In genomic region chr2:91948792-91949241, GRCm38 (mm10) we compare ENCODE assay signal across 8 mouse cellular contexts. TPM values are rescaled to one million over a fixed set of nuclear protein-coding genes. Genes with fewer than 3 reads are reported as not detected.
DNase-seq lines count a peak whose midpoint lies in the region; ATAC-seq and TF ChIP-seq lines count a peak whose summit lies in the region.

No protein-coding gene starts in this region.

- no peaks in the 10 kb centered on the region for H3K27me3 ChIP-seq in embryonic facial prominence, embryonic 10.5 days (replicated peaks; ENCODE audit: low read depth, poor library complexity, severe bottlenecking)

- TF ChIP-seq CTCF in layer of hippocampus, adult 2 months (conservative IDR thresholded peaks at IDR 0.05) = no peak

- ATAC-seq in megakaryocyte progenitor cell, adult 5-6 weeks (replicated peaks; ENCODE audit: poor library complexity) = peak; percentile 4; the same call in 1 of the 2 replicates

- peak overlapping the region; percentile 93 for H3K27ac ChIP-seq in layer of hippocampus, adult 2 months
- H3K27ac ChIP-seq in embryonic facial prominence, embryonic 10.5 days (replicated peaks) = peak overlapping the region; percentile 81

- no peak overlapping the region for H3K4me3 ChIP-seq in layer of hippocampus, adult 2 months
- H3K4me3 ChIP-seq in embryonic facial prominence, embryonic 10.5 days = no peak overlapping the region

- no peaks in the 10 kb centered on the region for H3K9me3 ChIP-seq in embryonic facial prominence, embryonic 10.5 days

- 82% methylated on average over 3 of the region's 3 CpGs for WGBS in embryonic facial prominence, embryonic 10.5 days

- DNase-seq in cerebellum, adult 11 months = peak; percentile 58
- DNase-seq in cerebellum, adult 9-10 months = no peak
- DNase-seq in layer of hippocampus, adult 2 months (ENCODE audit: low spot score in 2 of 2) = no peak
- DNase-seq in layer of hippocampus, postnatal 14 days (ENCODE audit: low spot score in 2 of 2) = no peak
- no peak for DNase-seq in embryonic facial prominence, embryonic 10.5 days (ENCODE audit: low spot score)
- DNase-seq in testis, postnatal 14 days (ENCODE audit: low spot score) = no peak
- no peak for DNase-seq in adrenal gland, adult (ENCODE audit: inconsistent age in 2 of 2, low spot score in 1 of 2)

- H3K4me1 ChIP-seq in embryonic facial prominence, embryonic 10.5 days = peaks cover 74% of the 10 kb centered on the region

- H3K36me3 ChIP-seq in embryonic facial prominence, embryonic 10.5 days (replicated peaks) = peaks cover 13% of the 10 kb centered on the region

RNA-seq across cellular contexts. Expression of gene Gm9821, which starts 3.3 kb away (rescaled TPM):
- total RNA-seq in layer of hippocampus, adult 2 months (2021) = not detected
- total RNA-seq in layer of hippocampus, postnatal 14 days (2021) = not detected
- polyA plus RNA-seq in embryonic facial prominence, embryonic 10.5 days (2016; fragmentation: Nextera tagmentation; extraction: Ambion mirVana) = 0.23 and 0.41 TPM in 2 replicates
- not detected in 2 replicates for total RNA-seq in megakaryocyte progenitor cell, adult 5-6 weeks (2015)
- 0.21 and 0.95 TPM in 2 replicates for total RNA-seq in megakaryocyte progenitor cell, adult 5-6 weeks (2017)

RNA-seq across cellular contexts. Expression of gene Mdk, which starts 16.7 kb away (rescaled TPM):
- 10 to 100 TPM; 25.3 to 31.9 TPM for total RNA-seq in layer of hippocampus, adult 2 months (2021)
- 10 to 100 TPM; 39.5 to 40.9 TPM for total RNA-seq in layer of hippocampus, postnatal 14 days (2021)
- 2,212 and 2,218 TPM in 2 replicates for polyA plus RNA-seq in embryonic facial prominence, embryonic 10.5 days (2016; fragmentation: Nextera tagmentation; extraction: Ambion mirVana)
- 0.32 and 0.86 TPM in 2 replicates for total RNA-seq in megakaryocyte progenitor cell, adult 5-6 weeks (2015)
- 0.12 and 0.30 TPM in 2 replicates for total RNA-seq in megakaryocyte progenitor cell, adult 5-6 weeks (2017)

RNA-seq across cellular contexts. Expression of gene Chrm4, which starts 21.8 kb away (rescaled TPM):
- total RNA-seq in layer of hippocampus, adult 2 months (2021) = 10 to 100 TPM; 22.1 to 26.0 TPM
- 10 to 100 TPM; 15.1 to 21.2 TPM for total RNA-seq in layer of hippocampus, postnatal 14 days (2021)
- polyA plus RNA-seq in embryonic facial prominence, embryonic 10.5 days (2016; fragmentation: Nextera tagmentation; extraction: Ambion mirVana) = 0.74 and 1.4 TPM in 2 replicates
- 0.17 TPM in 2 replicates for total RNA-seq in megakaryocyte progenitor cell, adult 5-6 weeks (2015)
- total RNA-seq in megakaryocyte progenitor cell, adult 5-6 weeks (2017) = 0.17 TPM in 1 of 2 replicates, not detected in the other

RNA-seq across cellular contexts. Expression of gene Dgkz, which starts 26.8 kb away (rescaled TPM):
- total RNA-seq in layer of hippocampus, adult 2 months (2021) = 100 to 1,000 TPM; 513 to 526 TPM
- 100 to 1,000 TPM; 391 to 416 TPM for total RNA-seq in layer of hippocampus, postnatal 14 days (2021)
- 42.1 and 45.0 TPM in 2 replicates for polyA plus RNA-seq in embryonic facial prominence, embryonic 10.5 days (2016; fragmentation: Nextera tagmentation; extraction: Ambion mirVana)
- 111 and 112 TPM in 2 replicates for total RNA-seq in megakaryocyte progenitor cell, adult 5-6 weeks (2015)
- total RNA-seq in megakaryocyte progenitor cell, adult 5-6 weeks (2017) = 76.3 and 94.7 TPM in 2 replicates

Comparison
In these comparisons a context has a peak if more than half of its experiments do, and no peak if none do; other contexts are left out.
1. RNA of gene Mdk, which starts 16.7 kb away (total RNA-seq): 39.5 to 40.9 TPM in layer of hippocampus, postnatal 14 days and 25.3 to 31.9 TPM in layer of hippocampus, adult 2 months; 0.12 to 0.86 TPM in megakaryocyte progenitor cell, adult 5-6 weeks; every median in the first group is over 10 times any median in the second.
2. RNA of gene Chrm4, which starts 21.8 kb away (total RNA-seq): 22.1 to 26.0 TPM in layer of hippocampus, adult 2 months and 15.1 to 21.2 TPM in layer of hippocampus, postnatal 14 days; 0.17 TPM in megakaryocyte progenitor cell, adult 5-6 weeks; every median in the first group is over 10 times any median in the second.